In the genomic region with DNA sequence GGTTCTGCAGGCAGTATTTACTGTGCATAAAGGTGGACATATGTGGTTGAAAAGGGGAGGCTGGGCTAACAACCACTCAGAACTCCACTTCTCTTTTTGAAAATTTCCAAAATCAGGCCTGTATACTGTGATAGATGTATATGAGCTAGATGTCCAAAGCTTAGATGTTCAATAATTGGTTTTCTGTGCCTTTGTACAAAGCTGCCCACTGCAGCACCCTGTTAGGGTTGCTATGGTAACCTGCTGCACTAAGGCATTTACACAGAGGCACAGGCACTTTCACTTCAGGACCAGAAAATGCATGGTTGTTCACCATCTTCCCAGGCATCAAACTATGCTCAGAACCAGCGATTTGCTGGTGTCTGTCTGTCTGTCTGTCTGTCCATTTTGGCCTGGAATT, we compare ENCODE assay signal across 13 mouse cellular contexts. TPM values are rescaled to one million over a fixed set of nuclear protein-coding genes. Genes with fewer than 3 reads are reported as not detected.
A peak's percentile ranks its signal among the peaks of the same experiment; 100 is the strongest.
DNase-seq lines count a peak whose midpoint lies in the region; ATAC-seq and TF ChIP-seq lines count a peak whose summit lies in the region.
"Had no signal": no experiment of that assay in that cellular context is flagged by ENCODE, and none has a peak within 500 bp of the region (broad histone marks: within the 10 kb centered on the region; RNA-seq: fewer than 3 reads in every experiment).

No protein-coding gene starts in this region.

- H3K9ac ChIP-seq in forebrain, embryonic 11.5 days (ENCODE audit: low read length) = peak overlapping the region; percentile 30
- 0 out of 2 replicates have a peak overlapping the region, but pooled peaks have one; percentile 4 for H3K9ac ChIP-seq in hindbrain, postnatal 0 days (replicated peaks; ENCODE audit: low read length)
- H3K9ac ChIP-seq: liver, embryonic 13.5 days had no signal

- no peaks in the 10 kb centered on the region for H3K9me3 ChIP-seq in forebrain, embryonic 11.5 days (ENCODE audit: control insufficient read depth, low read length)
- no peaks in the 10 kb centered on the region for H3K9me3 ChIP-seq in hindbrain, postnatal 0 days (ENCODE audit: low read length)
- H3K9me3 ChIP-seq: liver, embryonic 13.5 days had no signal

- H3K36me3 ChIP-seq in forebrain, embryonic 11.5 days (ENCODE audit: control insufficient read depth, insufficient read depth, low read length) = no peaks in the 10 kb centered on the region
- no peaks in the 10 kb centered on the region for H3K36me3 ChIP-seq in hindbrain, postnatal 0 days (ENCODE audit: insufficient read depth, low read length)
- H3K36me3 ChIP-seq: liver, embryonic 13.5 days had no signal

- TF ChIP-seq POLR2A in olfactory bulb, adult 2 months (IDR thresholded peaks at IDR 0.05; ENCODE audit: insufficient read depth, low read depth, low read length) = no peak
- TF ChIP-seq POLR2A in lung, adult 2 months (IDR thresholded peaks at IDR 0.05; ENCODE audit: borderline replicate concordance, extremely low read depth, low read depth, low read length) = no peak

- peak overlapping the region; percentile 80 for H3K4me3 ChIP-seq in left cerebral cortex, adult 2 months
- peak overlapping the region; percentile 67 for H3K4me3 ChIP-seq in forebrain, embryonic 11.5 days (ENCODE audit: low read depth, low read length)
- H3K4me3 ChIP-seq in hindbrain, postnatal 0 days (ENCODE audit: low read length) = peak overlapping the region; percentile 65
- peak overlapping the region; percentile 31 for H3K4me3 ChIP-seq in olfactory bulb, adult 2 months (ENCODE audit: insufficient read depth, low read depth, low read length)
- H3K4me3 ChIP-seq in gastrocnemius, adult 2 months = no peak overlapping the region
- H3K4me3 ChIP-seq in lung, adult 2 months (replicated peaks; ENCODE audit: extremely low read depth, low read depth, low read length) = no peak overlapping the region
- H3K4me3 ChIP-seq: liver, embryonic 13.5 days had no signal

- intact Hi-C loops in left cerebral cortex, adult 2 months (cut with DNase I) = loop anchor here (5.0 kb wide), 1 partner anchor 43 kb away; no protein-coding TSS in a partner anchor
- intact Hi-C loops in left cerebral cortex, postnatal 36 days (cut with DNase I) = no loop called here
- intact Hi-C loops in gastrocnemius, adult 2 months (cut with DNase I) = no loop called here

- peak; percentile 73 for ATAC-seq in forebrain, embryonic 11.5 days (replicated peaks; ENCODE audit: low FRiP score)
- ATAC-seq in hindbrain, postnatal 0 days = peak; percentile 46

- peaks cover 7% of the 10 kb centered on the region; the same call in 1 of the 2 replicates for H3K4me1 ChIP-seq in forebrain, embryonic 11.5 days (replicated peaks; ENCODE audit: control insufficient read depth, insufficient read depth, low read length)
- H3K4me1 ChIP-seq in hindbrain, postnatal 0 days (ENCODE audit: insufficient read depth, low read length) = peaks cover 19% of the 10 kb centered on the region
- H3K4me1 ChIP-seq in olfactory bulb, adult 2 months (ENCODE audit: control insufficient read depth, insufficient read depth, low read length) = no peaks in the 10 kb centered on the region
- no peaks in the 10 kb centered on the region for H3K4me1 ChIP-seq in lung, adult 2 months (ENCODE audit: control insufficient read depth, insufficient read depth, low read length)
- H3K4me1 ChIP-seq: liver, embryonic 13.5 days had no signal

- peak overlapping the region; percentile 41 for H3K27ac ChIP-seq in left cerebral cortex, adult 2 months
- H3K27ac ChIP-seq in forebrain, embryonic 11.5 days (ENCODE audit: low read depth, low read length) = peak overlapping the region; percentile 7; the same call in 1 of the 2 replicates
- H3K27ac ChIP-seq in hindbrain, postnatal 0 days = no peak overlapping the region; the same call in 1 of the 2 replicates
- no peak overlapping the region for H3K27ac ChIP-seq in olfactory bulb, adult 2 months (ENCODE audit: insufficient read depth, low read depth, low read length)
- no peak overlapping the region for H3K27ac ChIP-seq in gastrocnemius, adult 2 months
- H3K27ac ChIP-seq: liver, embryonic 13.5 days had no signal

- no peak for DNase-seq in left cerebral cortex, adult 2 months (ENCODE audit: extremely low spot score in 1 of 2, low spot score in 2 of 2)
- no peak for DNase-seq in left cerebral cortex, postnatal 36 days (ENCODE audit: low spot score in 2 of 2)
- DNase-seq in forebrain, embryonic 11.5 days (ENCODE audit: low spot score) = peak; percentile 55
- peak; percentile 77 for DNase-seq in hindbrain, postnatal 0 days (ENCODE audit: low spot score)
- no peak for DNase-seq in thymus, postnatal 0 days (ENCODE audit: low spot score)
- no peak for DNase-seq in gastrocnemius, adult 2 months
- no peak for DNase-seq in lung, adult 2 months
- DNase-seq: cerebellum, postnatal 36 days; kidney, adult 18-20 months; liver, embryonic 13.5 days had no signal

- TF ChIP-seq CTCF in left cerebral cortex, adult 2 months (IDR thresholded peaks at IDR 0.05) = no peak
- TF ChIP-seq CTCF in hindbrain, postnatal 0 days (IDR thresholded peaks at IDR 0.05; ENCODE audit: low read depth) = no peak
- TF ChIP-seq CTCF in olfactory bulb, adult 2 months (IDR thresholded peaks at IDR 0.05; ENCODE audit: insufficient read depth, low read depth, low read length) = no peak
- TF ChIP-seq CTCF in gastrocnemius, adult 2 months (IDR thresholded peaks at IDR 0.05) = no peak
- no peak for TF ChIP-seq CTCF in lung, adult 2 months (IDR thresholded peaks at IDR 0.05; ENCODE audit: insufficient read depth, low read length)

- WGBS in forebrain, embryonic 11.5 days = 21% methylated on average over 1 of the region's 1 CpGs
- WGBS in hindbrain, postnatal 0 days = 10% methylated on average over 1 of the region's 1 CpGs
- WGBS in olfactory bulb, adult 2 months = 13% methylated on average over 1 of the region's 1 CpGs
- 38% methylated on average over 1 of the region's 1 CpGs for WGBS in lung, adult 2 months

- H3K4me2 ChIP-seq in forebrain, embryonic 11.5 days (ENCODE audit: low read depth, low read length, severe bottlenecking) = peak overlapping the region; percentile 78
- H3K4me2 ChIP-seq in hindbrain, postnatal 0 days (ENCODE audit: low read depth, low read length) = peak overlapping the region; percentile 78
- H3K4me2 ChIP-seq: liver, embryonic 13.5 days had no signal

- H3K27me3 ChIP-seq in forebrain, embryonic 11.5 days (ENCODE audit: control insufficient read depth, insufficient read depth, low read length) = no peaks in the 10 kb centered on the region
- H3K27me3 ChIP-seq in hindbrain, postnatal 0 days (ENCODE audit: insufficient read depth, low read length) = no peaks in the 10 kb centered on the region

RNA-seq across cellular contexts. Expression of a gene that starts 2.4 kb away (rescaled TPM):
- total RNA-seq in left cerebral cortex, adult 2 months (2021) = 100 to 1,000 TPM; 193 to 196 TPM
- 100 to 1,000 TPM; 181 to 192 TPM for total RNA-seq in left cerebral cortex, postnatal 36 days (2021)
- 19.2 and 19.5 TPM in 2 replicates for polyA plus RNA-seq in forebrain, embryonic 11.5 days (2014; fragmentation: Nextera tagmentation; extraction: Ambion mirVana)
- 137 and 163 TPM in 2 replicates for total RNA-seq in hindbrain, postnatal 0 days (2014; rRNA removed)
- polyA plus RNA-seq in hindbrain, postnatal 0 days (2015; fragmentation: Nextera tagmentation; extraction: Ambion mirVana) = 29.4 and 31.0 TPM in 2 replicates
- polyA plus RNA-seq in olfactory bulb, adult 2 months (2012; ENCODE audit: insufficient read depth, insufficient read length, low replicate concordance, missing spikeins) = 178 and 202 TPM in 2 replicates
- polyA plus RNA-seq in thymus, postnatal 0 days (2015; fragmentation: Nextera tagmentation; extraction: Ambion mirVana) = 0.06 and 0.07 TPM in 2 replicates
- total RNA-seq in gastrocnemius, adult 2 months (2021) = under 1 TPM; 0.25 to 0.33 TPM
- 0.04 TPM in 1 of 2 replicates, not detected in the other for polyA plus RNA-seq in lung, adult 2 months (2012; rRNA removed)
- total RNA-seq: megakaryocyte, adult 5-6 weeks had no signal
- polyA plus RNA-seq: C2C12 had no signal

RNA-seq across cellular contexts. Expression of a gene that starts 8.3 kb away (rescaled TPM):
- total RNA-seq in left cerebral cortex, adult 2 months (2021) = 100 to 1,000 TPM; 112 to 117 TPM
- 100 to 1,000 TPM; 119 to 123 TPM for total RNA-seq in left cerebral cortex, postnatal 36 days (2021)
- 6.2 and 7.1 TPM in 2 replicates for polyA plus RNA-seq in forebrain, embryonic 11.5 days (2014; fragmentation: Nextera tagmentation; extraction: Ambion mirVana)
- total RNA-seq in hindbrain, postnatal 0 days (2014; rRNA removed) = 47.6 and 48.4 TPM in 2 replicates
- polyA plus RNA-seq in hindbrain, postnatal 0 days (2015; fragmentation: Nextera tagmentation; extraction: Ambion mirVana) = 31.8 and 33.7 TPM in 2 replicates
- not detected in 2 replicates for polyA plus RNA-seq in olfactory bulb, adult 2 months (2012; ENCODE audit: insufficient read depth, insufficient read length, low replicate concordance, missing spikeins)
- polyA plus RNA-seq in thymus, postnatal 0 days (2015; fragmentation: Nextera tagmentation; extraction: Ambion mirVana) = 0.35 and 0.57 TPM in 2 replicates
- total RNA-seq in gastrocnemius, adult 2 months (2021) = 1 to 10 TPM in 1 of 2 experiments, under 1 TPM in 1; 0.38 to 1.1 TPM
- polyA plus RNA-seq in lung, adult 2 months (2012; rRNA removed) = 0.11 and 0.22 TPM in 2 replicates
- total RNA-seq: megakaryocyte, adult 5-6 weeks had no signal
- polyA plus RNA-seq: C2C12 had no signal

Comparison
In these comparisons a context has a peak if more than half of its experiments do, and no peak if none do; other contexts are left out.
1. DNase-seq: peak in forebrain, embryonic 11.5 days (single experiment) and hindbrain, postnatal 0 days (single experiment); none in left cerebral cortex, adult 2 months (0 of 2), left cerebral cortex, postnatal 36 days (0 of 2), thymus, postnatal 0 days (single experiment), gastrocnemius, adult 2 months (single experiment) and lung, adult 2 months (single experiment).
2. H3K27ac ChIP-seq: peak in left cerebral cortex, adult 2 months (single experiment) and forebrain, embryonic 11.5 days (single experiment); none in hindbrain, postnatal 0 days (single experiment), olfactory bulb, adult 2 months (single experiment) and gastrocnemius, adult 2 months (single experiment).
3. H3K4me3 ChIP-seq: peak in left cerebral cortex, adult 2 months (single experiment), forebrain, embryonic 11.5 days (single experiment), hindbrain, postnatal 0 days (single experiment) and olfactory bulb, adult 2 months (single experiment); none in gastrocnemius, adult 2 months (single experiment) and lung, adult 2 months (single experiment).
4. RNA of a gene that starts 2.4 kb away (polyA plus RNA-seq): 178 to 202 TPM in olfactory bulb, adult 2 months, 29.4 to 31.0 TPM in hindbrain, postnatal 0 days and 19.2 to 19.5 TPM in forebrain, embryonic 11.5 days; 0.06 to 0.07 TPM in thymus, postnatal 0 days and 0.04 TPM in lung, adult 2 months; every median in the first group is over 10 times any median in the second.